Mouse (Mus musculus) C2C12 (cell line): ENCODE measurements around the gene Ttl.

Experiments
- CEBPB ChIP-seq: IDR thresholded peaks from one replicate; pipeline ENCODE4 v1.6.1; 2011; ENCODE audit warnings: low read depth, mild to moderate bottlenecking, control low read depth, moderate library complexity
- CTCF ChIP-seq: IDR thresholded peaks from one replicate; pipeline ENCODE4 v1.5.1; 2011; ENCODE audit not compliant: control insufficient read depth, insufficient read depth, insufficient read length
- MAX ChIP-seq: IDR thresholded peaks from one replicate; pipeline ENCODE4 v1.6.1; 2011; ENCODE audit warnings: mild to moderate bottlenecking, control low read depth
- MYOD1 ChIP-seq: IDR thresholded peaks from one replicate; pipeline ENCODE4 v1.6.1; 2011; ENCODE audit warnings: low read depth; ENCODE audit not compliant: control insufficient read depth, insufficient read length
- MYOG ChIP-seq: IDR thresholded peaks from one replicate; pipeline ENCODE4 v1.6.1; 2011; ENCODE audit not compliant: control insufficient read depth, insufficient read length; ENCODE audit errors: extremely low read depth
- USF1 ChIP-seq: IDR thresholded peaks from one replicate; pipeline ENCODE4 v1.6.1; 2011; ENCODE audit warnings: low read depth, mild to moderate bottlenecking, control low read depth, moderate library complexity

GRCm38 (mm10) chr2:129132231-129132630, 66.5 kb downstream of the Ttl start:
- no peak for TF ChIP-seq CTCF
- TF ChIP-seq MYOD1, result no peak
- TF ChIP-seq MYOG, result no peak
- TF ChIP-seq MAX, result no peak
- no peak for TF ChIP-seq USF1
- no peak for TF ChIP-seq CEBPB
